Mouse (Mus musculus): ENCODE results near the gene Hoxc12. TPM values are rescaled to one million over a fixed set of nuclear protein-coding genes. Genes with fewer than 3 reads are reported as not detected.
A peak's percentile ranks its signal among the peaks of the same experiment; 100 is the strongest.

The Hoxc12 gene
- total RNA-seq (2021), result not detected
- long read RNA-seq, experiment 1, result 0 reads
- long read RNA-seq, experiment 2, result 0 reads

- DNase-seq (ENCODE audit: low spot score in 2 of 2), result no peak
Measured at GRCm38 (mm10) chr15:102936279-102936972, at the start of gene Hoxc12. TSS of gene Hoxc12 (plus strand) at chr15:102936757.

DNA sequence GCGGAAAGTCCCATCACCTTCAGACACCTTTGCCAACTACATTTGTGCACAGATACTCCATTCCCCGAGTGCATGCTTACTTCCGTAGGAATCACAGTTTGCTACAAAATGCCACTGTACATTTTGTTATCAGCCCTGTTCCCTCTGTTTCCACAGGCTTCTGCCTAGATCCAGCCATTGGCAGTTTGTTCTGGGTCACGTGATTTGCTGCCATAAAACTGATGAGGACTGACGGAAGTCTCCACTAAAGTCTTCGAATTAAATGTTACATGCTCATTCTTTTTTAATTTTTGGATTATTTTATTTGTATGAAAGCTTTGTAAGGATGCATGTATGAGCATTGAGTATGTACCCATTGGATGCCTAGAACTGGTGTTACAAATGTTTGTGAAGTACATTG, 41.4 kb upstream of the Hoxc12 start:
- DNase-seq (ENCODE audit: low spot score in 2 of 2), result no peak

DNA sequence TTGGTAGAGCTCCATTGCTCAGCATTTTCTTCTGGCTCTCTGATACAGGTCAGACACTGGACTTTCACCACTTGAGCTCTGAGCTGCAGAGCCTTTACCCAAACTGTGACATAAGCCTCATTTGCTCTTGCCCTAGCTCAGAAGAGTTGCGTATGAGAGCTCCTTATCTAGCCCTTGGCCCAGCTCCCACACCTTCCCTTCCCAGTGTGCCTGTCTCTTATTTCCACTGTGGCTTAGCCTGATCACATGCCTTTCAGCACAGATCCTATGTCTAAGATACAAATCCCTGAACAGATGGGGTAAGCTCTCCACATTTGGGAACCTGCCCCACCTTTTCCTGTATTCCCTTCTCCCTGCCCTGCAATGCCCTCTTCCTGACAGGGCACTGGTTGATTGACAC, 31.6 kb upstream of the Hoxc12 start:
- DNase-seq (ENCODE audit: low spot score in 2 of 2), result no peak

DNA sequence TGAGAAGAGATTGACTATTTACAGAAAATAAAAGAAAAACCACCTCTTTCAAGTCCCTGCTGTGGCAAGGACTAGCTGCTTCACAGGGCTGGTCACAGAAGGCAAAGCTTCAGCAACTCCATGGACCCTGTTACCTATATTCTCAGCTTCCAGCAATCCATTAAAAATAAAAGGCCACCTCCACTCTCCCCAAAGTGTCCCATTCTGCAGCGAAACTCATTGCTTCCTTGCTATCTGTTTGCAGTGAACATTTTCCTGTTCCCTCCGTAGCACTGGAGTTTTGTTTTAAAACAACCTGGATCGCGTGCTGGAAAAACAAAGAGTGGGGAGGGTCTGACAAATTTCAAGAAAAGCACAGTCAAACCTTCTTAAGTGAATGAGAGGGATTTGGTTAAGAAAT, 27.0 kb upstream of the Hoxc12 start:
- no peak for DNase-seq (ENCODE audit: low spot score in 2 of 2)

GRCm38 (mm10) chr15:102910038-102910437, 26.5 kb upstream of the Hoxc12 start:
- no peak for DNase-seq (ENCODE audit: low spot score in 2 of 2)

GRCm38 (mm10) chr15:102910496-102911095, 26.0 kb upstream of the Hoxc12 start:
- no peak for DNase-seq (ENCODE audit: low spot score in 2 of 2)

GRCm38 (mm10) chr15:102913038-102913585, 23.4 kb upstream of the Hoxc12 start:
- no peak for DNase-seq (ENCODE audit: low spot score in 2 of 2)

DNA sequence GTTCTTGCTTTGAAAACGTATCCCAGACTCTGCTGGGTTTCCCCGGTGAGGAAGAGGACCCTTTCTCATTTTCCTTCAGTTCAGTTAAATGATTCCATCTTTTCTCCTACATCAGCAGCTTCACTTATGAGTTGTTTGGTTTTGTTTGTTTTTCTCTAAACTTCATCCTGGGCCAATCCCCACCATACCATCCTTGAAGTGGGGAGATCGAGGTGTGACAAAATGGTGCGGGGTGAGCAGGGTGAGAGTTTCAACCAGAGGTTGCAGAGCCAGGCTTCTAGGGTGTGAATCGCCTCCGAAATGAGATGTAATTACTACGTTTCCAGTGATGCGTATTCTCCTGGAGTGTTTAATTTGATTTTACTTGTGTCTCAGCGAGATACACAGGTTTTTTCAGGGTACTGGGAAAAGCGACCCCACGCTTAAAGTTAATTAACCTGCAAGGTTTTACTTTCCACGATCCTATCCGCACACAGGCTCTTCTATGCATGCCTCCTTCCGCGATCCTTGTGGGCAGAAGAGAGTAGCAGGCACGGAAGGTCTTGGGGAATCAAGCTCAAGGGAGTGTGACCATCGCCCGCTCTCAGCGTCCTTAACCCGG, 18.5 kb upstream of the Hoxc12 start:
- no peak for DNase-seq (ENCODE audit: low spot score in 2 of 2)

DNA sequence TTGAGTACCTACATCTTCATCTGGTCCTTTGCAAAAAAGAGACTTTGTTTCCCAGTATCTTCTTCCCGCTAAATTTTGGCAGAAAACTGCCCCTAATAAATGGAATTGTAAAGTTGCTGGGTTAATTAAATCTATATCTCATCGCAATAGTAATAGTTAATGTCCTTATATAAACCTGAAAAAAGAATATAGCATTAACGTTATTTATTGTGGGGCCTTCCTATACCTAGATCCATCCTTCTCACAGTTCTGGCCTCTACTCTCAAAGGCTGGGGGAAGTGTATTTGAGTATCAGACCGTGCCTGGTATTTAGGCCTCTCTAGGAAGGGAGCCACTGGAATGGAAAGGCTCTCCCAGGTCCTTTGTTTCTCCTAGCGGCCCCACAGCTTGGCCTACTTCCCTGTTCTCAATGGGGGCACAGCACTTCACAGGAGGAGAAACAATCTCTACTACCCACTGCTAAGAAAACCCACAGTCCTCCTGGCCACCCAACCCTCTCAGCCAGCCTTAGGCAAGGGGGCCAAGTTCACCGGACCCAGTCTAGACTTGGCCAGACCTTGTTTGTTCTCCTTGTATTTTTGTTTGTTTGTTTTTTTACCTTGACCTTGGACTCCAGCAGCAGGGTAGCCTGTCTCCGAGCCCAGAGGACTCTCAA, 17.8 kb upstream of the Hoxc12 start:
- no peak for DNase-seq (ENCODE audit: low spot score in 2 of 2)

DNA sequence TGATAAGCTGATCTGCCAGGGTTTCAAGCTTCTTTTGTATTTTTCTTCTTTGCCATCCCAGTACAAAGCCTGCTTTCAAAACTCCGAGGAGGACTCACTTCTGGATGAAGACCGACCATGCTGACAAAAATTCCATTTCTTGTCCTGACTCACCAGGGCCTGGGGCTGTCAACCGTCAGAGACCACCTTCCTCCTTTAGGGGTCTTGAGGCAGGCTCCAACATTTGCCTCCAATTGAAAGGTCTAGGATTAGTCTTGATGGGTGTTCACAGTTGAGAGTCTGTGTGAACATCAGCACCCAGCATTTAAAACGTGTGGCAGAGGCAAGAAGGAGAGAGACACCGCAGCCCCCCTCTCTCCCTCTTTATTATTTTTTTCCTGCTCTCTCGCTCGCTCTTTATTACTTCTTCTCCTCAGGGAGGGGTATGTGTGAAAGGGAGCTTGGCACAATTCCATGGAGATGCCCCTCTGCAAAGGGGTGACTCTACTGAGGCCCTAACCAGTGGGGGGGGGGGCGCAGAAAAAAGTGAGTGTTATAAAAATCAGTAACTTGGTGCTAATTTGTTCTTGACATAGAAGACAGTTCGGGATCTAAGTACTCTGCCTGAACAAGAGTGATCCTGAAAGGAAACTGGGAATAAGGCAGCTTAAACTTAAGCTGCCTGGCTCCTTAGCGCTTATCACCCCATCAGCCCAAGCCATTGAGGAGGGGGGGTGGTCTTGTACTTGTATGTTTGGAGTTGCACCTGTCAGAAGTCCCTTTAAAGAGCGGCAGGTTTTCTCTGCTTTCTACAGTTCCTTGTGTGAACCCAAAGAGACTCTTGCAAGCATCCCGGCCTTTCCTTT, 17.0 kb upstream of the Hoxc12 start:
- no peak for DNase-seq (ENCODE audit: low spot score in 2 of 2)

- DNase-seq (ENCODE audit: low spot score in 2 of 2), result peak in 1 of 2 experiments; percentile 26
Measured at GRCm38 (mm10) chr15:102920619-102921018, 15.9 kb upstream of the Hoxc12 start.

- no peak for DNase-seq (ENCODE audit: low spot score in 2 of 2)
Measured at GRCm38 (mm10) chr15:102921053-102922011, 15.2 kb upstream of the Hoxc12 start, which contains the start of gene Hoxc13. TSS of gene Hoxc13 (plus strand) at chr15:102921103.

- no peak for DNase-seq (ENCODE audit: low spot score in 2 of 2)
Measured at GRCm38 (mm10) chr15:102922012-102922362, 14.6 kb upstream of the Hoxc12 start.

GRCm38 (mm10) chr15:102922636-102923500, 13.7 kb upstream of the Hoxc12 start:
- no peak for DNase-seq (ENCODE audit: low spot score in 2 of 2)

- no peak for DNase-seq (ENCODE audit: low spot score in 2 of 2)
Measured at GRCm38 (mm10) chr15:102927032-102927645, 9.4 kb upstream of the Hoxc12 start.

- DNase-seq (ENCODE audit: low spot score in 2 of 2), result no peak
Measured at GRCm38 (mm10) chr15:102931706-102932358, 4.7 kb upstream of the Hoxc12 start.

GRCm38 (mm10) chr15:102934438-102934837, 2.1 kb upstream of the Hoxc12 start:
- no peak for DNase-seq (ENCODE audit: low spot score in 2 of 2)

- no peak for DNase-seq (ENCODE audit: low spot score in 2 of 2)
Measured at GRCm38 (mm10) chr15:102934897-102935296, 1.7 kb upstream of the Hoxc12 start.

Measured in adrenal gland, adult 18-20 months (tissue).